Mouse (Mus musculus) heart, embryonic 15.5 days (tissue): ENCODE data around the gene Msh5. TPM values are rescaled to one million over a fixed set of nuclear protein-coding genes. Genes with fewer than 3 reads are reported as not detected.
A peak's percentile ranks its signal among the peaks of the same experiment; 100 is the strongest.

Source experiments
- ATAC-seq: fragments of 200-750 bp; cut with Nextera tagmentation; replicated peaks from 2 replicates; pipeline ENCODE4 v1.8.0; 2017; ENCODE audit warnings: low read depth, moderate TSS enrichment; ENCODE audit not compliant: insufficient number of reproducible peaks, insufficient read depth, low FRiP score
- H3K27ac ChIP-seq: fragments of 300-500 bp; sonication (generic); 2 replicates; pipeline ENCODE4 v1.5.1; 2015; ENCODE audit warnings: mild to moderate bottlenecking, inconsistent platforms
- H3K27me3 ChIP-seq: fragments of 300-500 bp; sonication (generic); 2 replicates; pipeline ENCODE4 v1.6.1; 2015; ENCODE audit warnings: inconsistent platforms
- H3K36me3 ChIP-seq: fragments of 300-500 bp; sonication (generic); 2 replicates; pipeline ENCODE4 v1.6.1; 2015; ENCODE audit warnings: mild to moderate bottlenecking, inconsistent platforms
- H3K4me1 ChIP-seq: fragments of 300-500 bp; sonication (generic); replicated peaks from 2 replicates; pipeline ENCODE4 v1.6.1; 2015; ENCODE audit warnings: inconsistent platforms
- H3K4me2 ChIP-seq: fragments of 300-500 bp; sonication (generic); 2 replicates; pipeline ENCODE4 v1.6.1; 2015; ENCODE audit warnings: inconsistent platforms, mild to moderate bottlenecking, moderate library complexity
- H3K4me3 ChIP-seq: fragments of 300-500 bp; sonication (generic); 2 replicates; pipeline ENCODE4 v1.5.1; 2015; ENCODE audit warnings: mild to moderate bottlenecking, inconsistent platforms
- H3K9ac ChIP-seq: fragments of 300-500 bp; sonication (generic); 2 replicates; pipeline ENCODE4 v1.6.1; 2015; ENCODE audit warnings: mild to moderate bottlenecking, inconsistent platforms
- H3K9me3 ChIP-seq: fragments of 300-500 bp; sonication (generic); replicated peaks from 2 replicates; pipeline ENCODE4 v1.6.1; 2016; ENCODE audit warnings: inconsistent platforms
- WGBS: fragments of 180-500 bp; shearing (Covaris S2); methylation state at CpG from one replicate; pipeline ENCODE4 v1.1.7; 2015; ENCODE audit warnings: mixed read lengths; 5-methylcytosine and 5-hydroxymethylcytosine counted together
- polyA plus RNA-seq: library from polyadenylated mRNA; unstranded; fragments of >200 nt; fragmentation: Nextera tagmentation; extraction: Ambion mirVana; gene quantifications from 2 replicates; pipeline ENCODE4 v1.2.1, GENCODE M21; 2015

Msh5 gene
- polyA plus RNA-seq, 1 experiment from 2014 or later = 2.7 TPM

DNA sequence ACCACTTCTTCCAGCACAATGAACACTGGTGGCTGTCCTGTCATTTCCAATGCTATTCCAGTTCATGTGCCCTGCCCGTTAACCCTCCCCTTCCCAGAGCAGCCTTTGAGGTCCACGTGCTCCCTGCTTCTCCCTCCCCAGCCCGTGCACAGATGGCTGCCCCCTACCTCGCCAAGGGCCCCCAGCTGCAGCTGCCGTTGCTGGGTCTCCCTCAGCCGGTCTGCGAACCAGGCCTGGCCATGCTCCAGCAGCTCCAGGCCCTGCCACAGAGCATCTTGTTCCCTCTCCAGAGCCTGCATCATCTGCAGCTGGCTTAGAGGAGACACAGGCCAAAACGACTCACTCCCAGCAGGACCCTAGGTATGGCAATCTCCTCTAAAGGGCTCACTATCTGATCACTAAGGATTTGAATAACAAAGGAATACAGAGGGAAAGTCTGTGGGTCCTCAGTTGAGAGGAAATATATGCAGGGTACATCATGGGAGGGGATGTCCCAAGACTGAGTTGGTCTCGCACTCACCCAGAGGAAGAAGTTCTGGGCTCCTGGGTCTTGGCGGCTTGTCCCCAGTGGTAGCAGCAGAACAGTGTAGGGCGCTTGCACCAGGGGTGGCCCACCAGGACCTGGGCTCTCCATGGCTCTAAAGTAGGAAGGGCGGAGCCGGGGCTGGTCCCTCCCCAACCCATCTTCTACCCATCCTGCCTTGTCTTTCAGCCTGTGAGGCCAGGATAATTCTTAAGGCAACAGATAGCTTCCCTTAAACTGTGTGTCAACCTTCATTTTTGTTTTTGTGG, 19.1 kb downstream of the Msh5 start, which contains the start of gene Sapcd1:
Gene Sapcd1, minus strand, starts transcription at position 740 of the 792 bp plus-strand sequence.
- 36% methylated on average over 13 of the region's 13 CpGs for WGBS
- H3K27ac ChIP-seq = 0 out of 2 replicates have a peak within 1 kb of the TSS, but pooled peaks have one; percentile 26
- H3K4me1 ChIP-seq = peaks cover 35% of the 10 kb centered on the region
- H3K36me3 ChIP-seq = no peaks in the 10 kb centered on the region
- H3K9me3 ChIP-seq = no peaks in the 10 kb centered on the region
- no peak for ATAC-seq
- H3K9ac ChIP-seq = no peak within 1 kb of the TSS
- H3K4me3 ChIP-seq = no peak within 1 kb of the TSS
- H3K27me3 ChIP-seq = no peaks in the 10 kb centered on the region; the same call in 1 of the 2 replicates
- 0 out of 2 replicates have a peak within 1 kb of the TSS, but pooled peaks have one; percentile 22 for H3K4me2 ChIP-seq

DNA sequence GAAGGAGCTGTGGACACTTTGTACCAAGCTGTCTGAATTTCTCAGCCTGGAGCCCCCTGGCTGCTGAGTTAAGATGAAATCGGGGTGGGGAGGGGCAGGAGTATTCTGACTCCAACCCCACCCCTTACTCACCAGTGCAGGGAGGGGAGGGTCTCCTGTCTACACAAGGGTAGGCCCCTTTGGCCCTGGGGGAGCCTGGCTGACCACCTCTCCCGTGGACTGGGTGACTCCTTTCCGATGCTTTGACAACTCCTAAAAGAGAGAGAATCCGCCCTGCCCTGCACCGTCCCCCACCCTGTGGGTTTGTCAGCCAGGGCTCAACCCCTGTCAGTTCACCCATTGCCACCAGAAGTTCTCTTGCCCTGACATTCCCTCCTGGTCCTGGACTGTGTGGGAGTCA, 20.3 kb downstream of the Msh5 start:
- H3K9ac ChIP-seq = no peak overlapping the region
- 73% methylated on average over 5 of the region's 5 CpGs for WGBS
- peaks cover 39% of the 10 kb centered on the region for H3K4me1 ChIP-seq
- no peak for ATAC-seq
- H3K36me3 ChIP-seq = no peaks in the 10 kb centered on the region
- no peak overlapping the region for H3K27ac ChIP-seq
- no peak overlapping the region for H3K4me2 ChIP-seq
- no peak overlapping the region for H3K4me3 ChIP-seq
- H3K27me3 ChIP-seq = no peaks in the 10 kb centered on the region; the same call in 1 of the 2 replicates
- H3K9me3 ChIP-seq = no peaks in the 10 kb centered on the region

DNA sequence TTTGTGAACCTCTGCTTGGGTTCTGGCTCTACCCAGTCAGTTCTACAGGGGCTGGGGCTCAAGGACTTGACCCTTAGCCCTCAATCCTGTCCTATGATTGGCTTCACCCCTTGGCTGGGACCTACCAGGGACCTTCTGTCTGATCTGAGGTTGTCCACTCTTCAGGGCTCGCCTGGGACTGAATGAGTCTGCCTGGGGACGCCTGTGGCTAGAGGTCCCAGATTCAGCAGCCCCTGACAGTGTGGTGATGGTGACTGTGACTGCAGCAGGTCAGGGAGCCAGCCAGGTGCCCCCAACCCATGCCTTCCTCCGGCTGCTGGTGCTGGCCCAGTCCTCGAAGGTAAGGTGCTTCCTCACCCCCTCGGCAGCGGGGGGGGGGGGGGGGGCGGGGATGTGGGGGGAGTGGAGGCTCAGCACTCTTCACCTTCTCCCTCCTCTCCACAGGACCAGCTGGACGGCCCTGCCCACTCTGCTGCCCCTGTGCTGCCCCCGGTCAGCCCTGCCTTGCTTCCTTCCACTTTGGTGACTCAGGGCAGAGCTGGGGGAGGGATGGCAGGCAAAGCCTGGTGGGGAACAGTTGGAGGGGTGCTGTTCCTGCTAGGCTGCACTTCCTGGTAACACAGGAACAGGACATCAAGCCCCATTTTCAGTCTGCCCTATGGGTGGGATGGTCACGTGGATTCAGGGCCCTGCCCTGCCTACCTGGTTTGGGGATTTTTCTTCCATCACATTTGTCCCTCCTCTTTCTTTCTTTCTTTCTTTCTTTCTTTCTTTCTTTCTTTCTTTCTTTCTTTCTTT, 21.7 kb downstream of the Msh5 start:
- 0 out of 2 replicates have a peak overlapping the region, but pooled peaks have one; percentile 12 for H3K9ac ChIP-seq
- 50% methylated on average over 8 of the region's 10 CpGs for WGBS
- no peak overlapping the region for H3K4me2 ChIP-seq
- H3K4me3 ChIP-seq = no peak overlapping the region
- no peaks in the 10 kb centered on the region; the same call in 1 of the 2 replicates for H3K27me3 ChIP-seq
- ATAC-seq = no peak
- H3K4me1 ChIP-seq = peaks cover 42% of the 10 kb centered on the region
- H3K9me3 ChIP-seq = no peaks in the 10 kb centered on the region
- no peak overlapping the region for H3K27ac ChIP-seq
- H3K36me3 ChIP-seq = no peaks in the 10 kb centered on the region

DNA sequence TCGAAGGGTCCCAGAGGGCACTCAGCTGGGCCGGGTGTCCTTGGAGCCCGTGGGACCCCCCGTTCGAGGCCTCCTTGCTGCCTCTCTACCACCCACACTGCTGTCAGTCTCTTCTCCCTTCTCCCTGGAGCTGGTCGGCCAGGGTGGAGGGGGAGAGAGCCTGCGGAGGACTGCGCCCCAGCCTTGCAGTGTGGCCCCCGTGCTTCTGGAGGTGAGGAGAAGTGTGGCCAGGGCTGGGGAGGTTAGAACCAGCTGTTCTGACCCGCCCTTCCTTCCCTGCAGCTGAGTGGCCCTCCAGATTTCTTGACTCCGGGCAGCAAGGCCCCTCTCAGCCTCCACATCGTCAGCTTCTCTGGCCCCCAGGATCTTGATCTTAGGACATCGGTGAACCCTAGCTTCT, 22.3 kb downstream of the Msh5 start:
- ATAC-seq = no peak
- H3K27me3 ChIP-seq = no peaks in the 10 kb centered on the region
- H3K4me3 ChIP-seq = no peak overlapping the region
- no peaks in the 10 kb centered on the region for H3K36me3 ChIP-seq
- peak overlapping the region; percentile 12; the same call in 1 of the 2 replicates for H3K9ac ChIP-seq
- H3K27ac ChIP-seq = 0 out of 2 replicates have a peak overlapping the region, but pooled peaks have one; percentile 28
- H3K9me3 ChIP-seq = no peaks in the 10 kb centered on the region
- H3K4me1 ChIP-seq = peaks cover 39% of the 10 kb centered on the region
- H3K4me2 ChIP-seq = no peak overlapping the region
- WGBS = 62% methylated on average over 13 of the region's 13 CpGs

DNA sequence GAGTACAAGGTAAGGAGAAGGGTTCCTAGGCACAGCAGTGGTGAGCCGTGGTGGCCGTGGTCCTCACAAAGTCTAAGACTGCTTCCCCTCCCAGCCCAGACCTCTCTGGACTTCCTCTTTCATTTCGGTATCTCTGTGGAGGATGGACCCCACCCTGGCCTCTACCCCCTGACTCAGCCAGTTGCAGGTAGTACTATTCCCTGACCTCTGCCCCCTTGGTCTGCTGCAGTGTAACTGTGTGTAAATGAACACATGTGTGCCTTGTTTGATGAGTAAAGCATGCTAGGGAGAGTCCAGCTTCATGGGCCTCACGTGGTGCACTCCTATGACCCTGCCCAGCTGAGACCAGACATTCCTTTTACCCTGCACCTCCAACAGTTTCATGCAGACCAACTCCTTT, 22.8 kb downstream of the Msh5 start:
- H3K4me2 ChIP-seq = no peak overlapping the region
- 56% methylated on average over 4 of the region's 4 CpGs for WGBS
- H3K4me1 ChIP-seq = peaks cover 39% of the 10 kb centered on the region
- no peak overlapping the region for H3K4me3 ChIP-seq
- no peaks in the 10 kb centered on the region for H3K9me3 ChIP-seq
- no peak overlapping the region for H3K9ac ChIP-seq
- 0 out of 2 replicates have a peak overlapping the region, but pooled peaks have one; percentile 79 for H3K27ac ChIP-seq
- H3K36me3 ChIP-seq = no peaks in the 10 kb centered on the region
- no peak for ATAC-seq
- H3K27me3 ChIP-seq = no peaks in the 10 kb centered on the region

DNA sequence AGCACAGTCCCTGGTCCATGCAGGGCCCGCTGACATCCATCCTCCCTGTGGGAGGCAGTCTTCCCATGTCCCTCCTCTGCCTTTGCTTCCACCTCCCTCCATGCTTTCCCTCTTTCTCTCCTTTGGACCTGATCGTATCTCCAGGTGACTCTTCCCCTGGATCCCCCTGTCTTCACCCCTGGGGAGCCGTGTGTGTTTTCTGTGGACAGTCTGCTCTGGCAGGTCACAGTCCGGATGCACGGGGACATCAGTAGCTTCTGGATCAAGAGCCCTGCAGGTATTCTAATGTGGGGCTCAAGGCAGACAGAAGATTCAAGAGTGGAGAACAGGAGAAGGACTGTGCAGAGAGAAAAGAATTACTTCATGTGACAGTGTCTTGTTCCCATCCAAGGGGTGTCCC, 23.3 kb downstream of the Msh5 start:
- Histone ChIP-seq H3K4me3 (no peak overlapping the region), H3K9ac (no peak overlapping the region), H3K4me2 (no peak overlapping the region), H3K4me1 (peaks cover 39% of the 10 kb centered on the region), H3K36me3 (no peaks in the 10 kb centered on the region), H3K27me3 (no peaks in the 10 kb centered on the region), H3K27ac (peak overlapping the region; percentile 79; the same call in 1 of the 2 replicates), H3K9me3 (no peaks in the 10 kb centered on the region)
- no peak for ATAC-seq
- 83% methylated on average over 5 of the region's 5 CpGs for WGBS

DNA sequence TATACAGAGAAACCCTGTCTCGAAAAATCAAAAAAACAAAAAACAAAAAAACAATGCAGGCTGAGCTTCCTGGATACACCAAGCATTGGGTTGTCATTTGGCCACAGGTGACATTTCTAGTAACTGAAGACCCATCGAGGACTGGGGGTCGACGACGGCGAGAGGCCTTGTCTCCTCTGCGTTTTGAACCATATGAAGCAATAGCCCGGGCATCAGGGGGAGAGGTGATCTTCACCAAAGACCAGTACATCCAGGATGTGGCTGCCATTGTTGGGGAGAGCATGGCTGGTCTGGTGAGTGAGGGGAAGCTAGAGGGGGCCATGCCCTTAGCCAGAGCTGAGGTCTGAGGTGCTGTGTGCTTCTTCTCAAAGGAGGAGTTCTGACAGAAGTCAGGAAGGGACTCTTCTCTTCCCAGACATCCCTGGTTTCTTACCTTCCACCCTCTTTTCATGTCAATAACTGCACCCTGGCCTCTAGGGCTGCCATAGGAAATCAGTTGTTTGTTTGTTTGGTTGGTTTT, 23.9 kb downstream of the Msh5 start:
- Histone ChIP-seq H3K9ac (no peak overlapping the region), H3K27me3 (no peaks in the 10 kb centered on the region), H3K9me3 (no peaks in the 10 kb centered on the region), H3K4me2 (no peak overlapping the region), H3K4me3 (no peak overlapping the region), H3K27ac (peak overlapping the region; percentile 79), H3K36me3 (no peaks in the 10 kb centered on the region), H3K4me1 (peaks cover 36% of the 10 kb centered on the region)
- WGBS = 89% methylated on average over 8 of the region's 8 CpGs
- no peak for ATAC-seq

DNA sequence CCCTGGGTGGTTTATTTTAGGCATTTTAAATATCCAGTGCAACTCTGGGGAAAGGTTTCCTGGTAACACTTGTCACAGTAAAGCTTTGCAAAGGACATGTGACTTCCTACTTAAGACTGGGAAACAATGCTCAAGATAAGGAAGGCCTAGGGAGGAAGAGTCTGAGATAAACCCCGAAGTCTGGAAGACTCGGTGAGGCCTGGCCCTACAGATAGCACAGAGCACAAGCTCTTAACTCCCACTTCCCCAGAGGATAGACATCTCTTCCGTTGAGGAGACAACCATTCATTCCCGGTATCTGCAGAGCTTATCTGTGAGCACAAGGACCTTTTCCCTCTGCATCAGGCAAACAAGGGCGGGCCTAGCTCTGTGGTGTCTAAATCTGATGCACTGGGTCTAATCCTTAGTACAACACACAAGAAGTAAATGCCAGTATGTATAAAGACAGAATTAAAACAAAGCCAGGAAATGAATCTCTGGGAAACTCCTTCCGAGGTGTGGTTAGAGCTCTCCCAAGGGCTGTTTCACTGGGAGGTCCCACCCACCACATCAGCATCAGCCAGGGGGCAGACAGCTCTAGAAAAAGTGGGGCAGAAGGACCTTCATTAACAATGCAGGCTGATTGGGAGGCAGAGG, 24.6 kb downstream of the Msh5 start:
- Histone ChIP-seq H3K9me3 (no peaks in the 10 kb centered on the region), H3K27me3 (no peaks in the 10 kb centered on the region), H3K4me1 (peaks cover 32% of the 10 kb centered on the region), H3K9ac (no peak overlapping the region), H3K4me3 (no peak overlapping the region), H3K4me2 (peak overlapping the region; percentile 42; the same call in 1 of the 2 replicates), H3K27ac (peak overlapping the region; percentile 79), H3K36me3 (no peaks in the 10 kb centered on the region)
- 19% methylated on average over 6 of the region's 6 CpGs for WGBS
- peak; percentile 79 for ATAC-seq

DNA sequence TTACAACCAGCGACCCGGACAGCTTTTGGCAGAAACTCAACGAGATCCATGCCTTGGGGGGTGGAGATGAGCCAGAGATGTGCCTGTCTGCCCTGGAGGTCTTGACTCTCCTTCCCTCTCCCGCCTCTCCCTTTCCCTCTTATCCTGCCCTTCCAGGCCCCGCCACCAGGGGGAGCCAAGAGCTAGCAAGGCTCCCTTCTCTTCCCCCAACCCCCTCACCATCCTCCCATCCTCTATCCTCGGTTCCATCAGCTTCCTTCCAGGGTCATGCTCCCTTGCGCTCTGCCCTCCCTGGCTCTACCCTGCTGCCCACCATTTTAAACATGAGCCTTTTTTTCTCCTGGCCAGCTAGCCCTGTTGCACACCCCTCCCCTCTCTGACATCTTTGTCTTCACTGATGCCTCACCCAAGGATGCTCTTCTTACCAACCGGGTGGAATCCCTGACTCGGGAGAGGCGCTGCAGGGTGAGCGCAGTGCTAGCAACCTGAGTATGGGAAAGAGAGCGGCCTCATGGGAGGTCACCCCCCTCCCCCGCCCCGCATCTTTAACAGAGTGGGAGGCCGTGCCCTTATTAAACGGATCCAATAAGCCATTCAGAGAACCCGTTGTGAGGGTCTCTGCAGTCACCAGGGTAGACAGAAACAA, 25.3 kb downstream of the Msh5 start:
- H3K4me1 ChIP-seq = peaks cover 35% of the 10 kb centered on the region
- 0 out of 2 replicates have a peak overlapping the region, but pooled peaks have one; percentile 6 for H3K4me3 ChIP-seq
- peak overlapping the region; percentile 42 for H3K4me2 ChIP-seq
- H3K27ac ChIP-seq = peak overlapping the region; percentile 79
- no peaks in the 10 kb centered on the region for H3K36me3 ChIP-seq
- H3K9me3 ChIP-seq = no peaks in the 10 kb centered on the region
- no peak overlapping the region for H3K9ac ChIP-seq
- ATAC-seq = peak; percentile 27
- H3K27me3 ChIP-seq = no peaks in the 10 kb centered on the region
- WGBS = 10% methylated on average over 17 of the region's 17 CpGs

DNA sequence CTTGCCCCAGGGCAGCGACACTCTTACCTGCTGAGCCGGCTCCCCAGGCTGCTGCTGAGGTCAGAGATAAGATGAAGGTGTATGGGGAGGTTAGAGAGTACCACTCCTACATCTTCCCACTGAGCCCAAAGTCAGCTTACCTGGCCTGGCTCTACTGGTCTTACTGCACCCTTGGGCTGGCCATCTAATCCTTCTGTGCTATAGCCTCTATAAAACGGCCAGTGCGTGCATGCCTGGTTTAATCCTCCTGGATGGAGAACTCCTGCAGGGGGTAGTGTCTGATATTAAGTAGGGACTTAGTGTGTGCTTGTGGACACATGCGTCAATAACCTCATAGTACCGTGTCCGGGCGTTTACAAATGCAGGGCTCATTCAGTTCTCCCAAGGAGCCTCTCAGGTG, 26.0 kb downstream of the Msh5 start:
- no peak for ATAC-seq
- no peaks in the 10 kb centered on the region for H3K9me3 ChIP-seq
- no peaks in the 10 kb centered on the region for H3K27me3 ChIP-seq
- 86% methylated on average over 8 of the region's 8 CpGs for WGBS
- H3K27ac ChIP-seq = no peak overlapping the region
- peaks cover 2% of the 10 kb centered on the region; the same call in 1 of the 2 replicates for H3K36me3 ChIP-seq
- H3K4me3 ChIP-seq = no peak overlapping the region
- no peak overlapping the region for H3K9ac ChIP-seq
- peaks cover 41% of the 10 kb centered on the region for H3K4me1 ChIP-seq
- no peak overlapping the region for H3K4me2 ChIP-seq
